In genomic region chr11:109593200-109593981, GRCm38 (mm10) we compare ENCODE assay signal across 10 mouse cellular contexts. TPM values are rescaled to one million over a fixed set of nuclear protein-coding genes. Genes with fewer than 3 reads are reported as not detected.
A peak's percentile ranks its signal among the peaks of the same experiment; 100 is the strongest.
DNase-seq lines count a peak whose midpoint lies in the region; ATAC-seq and TF ChIP-seq lines count a peak whose summit lies in the region.
"Had no signal": no experiment of that assay in that cellular context is flagged by ENCODE, and none has a peak within 500 bp of the region (broad histone marks: within the 10 kb centered on the region; RNA-seq: fewer than 3 reads in every experiment).

No protein-coding gene starts in this region.

- H3K4me1 ChIP-seq in heart, embryonic 14.5 days (ENCODE audit: control insufficient read depth in 2 of 2, insufficient read depth in 2 of 2, low read length in 2 of 2) = peaks cover 5 to 14% of the 10 kb centered on the region in 2 experiments
- H3K4me1 ChIP-seq in intestine, embryonic 14.5 days (replicated peaks; ENCODE audit: control insufficient read depth, insufficient read depth, low read length) = peaks cover 12% of the 10 kb centered on the region
- no peaks in the 10 kb centered on the region; the same call in 1 of the 2 replicates for H3K4me1 ChIP-seq in limb, embryonic 14.5 days (ENCODE audit: control insufficient read depth, insufficient read depth, low read length)
- no peaks in the 10 kb centered on the region for H3K4me1 ChIP-seq in forebrain, embryonic 15.5 days

- no peak overlapping the region for H3K9ac ChIP-seq in heart, embryonic 14.5 days (ENCODE audit: low read length)
- no peak overlapping the region for H3K9ac ChIP-seq in intestine, embryonic 14.5 days (ENCODE audit: low read length)
- no peak overlapping the region for H3K9ac ChIP-seq in limb, embryonic 14.5 days (ENCODE audit: low read depth, low read length, severe bottlenecking)
- no peak overlapping the region for H3K9ac ChIP-seq in forebrain, embryonic 15.5 days (replicated peaks)

- no peaks in the 10 kb centered on the region for H3K27me3 ChIP-seq in heart, embryonic 14.5 days (ENCODE audit: control insufficient read depth, insufficient read depth, low read length)
- H3K27me3 ChIP-seq in intestine, embryonic 14.5 days (replicated peaks; ENCODE audit: control insufficient read depth, insufficient read depth, low read length) = no peaks in the 10 kb centered on the region
- H3K27me3 ChIP-seq in limb, embryonic 14.5 days (ENCODE audit: control insufficient read depth, insufficient read depth, low read length) = no peaks in the 10 kb centered on the region
- no peaks in the 10 kb centered on the region for H3K27me3 ChIP-seq in forebrain, embryonic 15.5 days

- peak; percentile 41; the same call in 1 of the 2 replicates for ATAC-seq in heart, embryonic 14.5 days (ENCODE audit: insufficient number of reproducible peaks, insufficient read depth, low FRiP score, low read depth)
- peak; percentile 57; the same call in 1 of the 2 replicates for ATAC-seq in intestine, embryonic 14.5 days (replicated peaks; ENCODE audit: low FRiP score, low TSS enrichment, low read depth)
- peak; percentile 39; the same call in 1 of the 2 replicates for ATAC-seq in limb, embryonic 14.5 days (ENCODE audit: low FRiP score, low read depth)
- no peak for ATAC-seq in forebrain, embryonic 15.5 days (replicated peaks)
- ATAC-seq: CD4-positive, CD25-positive, alpha-beta regulatory T cell, adult 4 months had no signal

- H3K4me2 ChIP-seq in heart, embryonic 14.5 days (ENCODE audit: low read length) = no peak overlapping the region
- no peak overlapping the region for H3K4me2 ChIP-seq in intestine, embryonic 14.5 days (ENCODE audit: low read length)
- H3K4me2 ChIP-seq in limb, embryonic 14.5 days (replicated peaks; ENCODE audit: low read depth, low read length, severe bottlenecking) = no peak overlapping the region
- H3K4me2 ChIP-seq in forebrain, embryonic 15.5 days (replicated peaks) = no peak overlapping the region

- no peak for TF ChIP-seq POLR2A in limb, embryonic 14.5 days (IDR thresholded peaks at IDR 0.05; ENCODE audit: borderline replicate concordance, extremely low read depth, insufficient read depth, insufficient read length)

- no peaks in the 10 kb centered on the region for H3K9me3 ChIP-seq in heart, embryonic 14.5 days (ENCODE audit: control insufficient read depth, low read length)
- H3K9me3 ChIP-seq in intestine, embryonic 14.5 days (ENCODE audit: control insufficient read depth, low read length) = no peaks in the 10 kb centered on the region
- no peaks in the 10 kb centered on the region for H3K9me3 ChIP-seq in limb, embryonic 14.5 days (ENCODE audit: control insufficient read depth, low read length)
- H3K9me3 ChIP-seq in forebrain, embryonic 15.5 days = no peaks in the 10 kb centered on the region

- peak overlapping the region; percentile 43 to 55 for H3K27ac ChIP-seq in heart, embryonic 14.5 days (replicated peaks in 1 of 2; ENCODE audit: control insufficient read depth in 1 of 2, insufficient read depth in 1 of 2, low read depth in 2 of 2, low read length in 2 of 2)
- H3K27ac ChIP-seq in intestine, embryonic 14.5 days (ENCODE audit: low read depth) = peak overlapping the region; percentile 74
- peak overlapping the region; percentile 69; the same call in 1 of the 2 replicates for H3K27ac ChIP-seq in limb, embryonic 14.5 days (replicated peaks; ENCODE audit: low read depth, low read length)
- no peak overlapping the region for H3K27ac ChIP-seq in forebrain, embryonic 15.5 days (replicated peaks)

- H3K4me3 ChIP-seq in heart, embryonic 14.5 days (ENCODE audit: control insufficient read depth in 1 of 2, insufficient read depth in 1 of 2, low read depth in 1 of 2, low read length in 2 of 2) = no peak overlapping the region
- H3K4me3 ChIP-seq in intestine, embryonic 14.5 days (ENCODE audit: low read depth, low read length) = no peak overlapping the region
- H3K4me3 ChIP-seq in limb, embryonic 14.5 days (replicated peaks; ENCODE audit: low read length) = no peak overlapping the region
- H3K4me3 ChIP-seq in forebrain, embryonic 15.5 days = no peak overlapping the region

- DNase-seq in heart, postnatal 4 days = no peak
- peak; percentile 73 for DNase-seq in NIH3T3 (ENCODE audit: low read depth)
- DNase-seq in intestine, embryonic 14.5 days (ENCODE audit: low spot score) = peak; percentile 62
- peak; percentile 44 for DNase-seq in limb, embryonic 14.5 days (ENCODE audit: low spot score)
- DNase-seq in gastrocnemius, postnatal 14 days = no peak
- no peak for DNase-seq in layer of hippocampus, adult 8-10 months (ENCODE audit: low spot score in 2 of 2)
- DNase-seq: heart, postnatal 10 days had no signal

- intact Hi-C loops in gastrocnemius, postnatal 14 days (cut with DNase I; ENCODE audit: low total_unique reads) = no loop called here

- WGBS in heart, embryonic 14.5 days = 43% methylated on average over 6 of the region's 6 CpGs
- WGBS in intestine, embryonic 14.5 days = 19% methylated on average over 6 of the region's 6 CpGs
- WGBS in limb, embryonic 14.5 days = 16% methylated on average over 6 of the region's 6 CpGs
- 85% methylated on average over 6 of the region's 6 CpGs for WGBS in forebrain, embryonic 15.5 days

- peaks cover 43% of the 10 kb centered on the region for H3K36me3 ChIP-seq in heart, embryonic 14.5 days (ENCODE audit: control insufficient read depth, insufficient read depth, low read length)
- peaks cover 15% of the 10 kb centered on the region for H3K36me3 ChIP-seq in intestine, embryonic 14.5 days (ENCODE audit: control insufficient read depth, insufficient read depth, low read length)
- H3K36me3 ChIP-seq in limb, embryonic 14.5 days (ENCODE audit: control insufficient read depth, insufficient read depth, low read length) = peaks cover 20% of the 10 kb centered on the region; the same call in 1 of the 2 replicates
- no peaks in the 10 kb centered on the region for H3K36me3 ChIP-seq in forebrain, embryonic 15.5 days

RNA-seq across cellular contexts. Expression of gene Wipi1, which starts 18.4 kb away (rescaled TPM):
- 31.5 and 32.3 TPM in 2 replicates for polyA plus RNA-seq in heart, embryonic 14.5 days (2014; fragmentation: Nextera tagmentation; extraction: Ambion mirVana)
- 10 to 100 TPM; 85.0 to 86.1 TPM for total RNA-seq in heart, postnatal 4 days (2021)
- 18.0 and 18.2 TPM in 2 replicates for polyA plus RNA-seq in intestine, embryonic 14.5 days (2014; fragmentation: Nextera tagmentation; extraction: Ambion mirVana)
- 37.5 and 38.1 TPM in 2 replicates for polyA plus RNA-seq in limb, embryonic 14.5 days (2012; rRNA removed)
- 36.9 and 37.9 TPM in 2 replicates for polyA plus RNA-seq in limb, embryonic 14.5 days (2014; fragmentation: Nextera tagmentation; extraction: Ambion mirVana)
- polyA plus RNA-seq in forebrain, embryonic 15.5 days (2015; fragmentation: Nextera tagmentation; extraction: Ambion mirVana) = 12.1 and 13.0 TPM in 2 replicates
- total RNA-seq in gastrocnemius, postnatal 14 days (2021) = 10 to 100 TPM; 59.7 to 62.2 TPM
- 10 to 100 TPM; 22.9 to 25.6 (median 23.6) TPM for total RNA-seq in layer of hippocampus, adult 8-10 months (2022)
- polyA plus RNA-seq: CD4-positive, CD25-positive, alpha-beta regulatory T cell, adult 4 months had no signal

RNA-seq across cellular contexts. Expression of gene Prkar1a, which starts 55.8 kb away (rescaled TPM):
- polyA plus RNA-seq in heart, embryonic 14.5 days (2014; fragmentation: Nextera tagmentation; extraction: Ambion mirVana) = 492 and 510 TPM in 2 replicates
- 100 to 1,000 TPM; 629 to 659 TPM for total RNA-seq in heart, postnatal 4 days (2021)
- 328 and 365 TPM in 2 replicates for polyA plus RNA-seq in intestine, embryonic 14.5 days (2014; fragmentation: Nextera tagmentation; extraction: Ambion mirVana)
- 194 and 204 TPM in 2 replicates for polyA plus RNA-seq in limb, embryonic 14.5 days (2012; rRNA removed)
- polyA plus RNA-seq in limb, embryonic 14.5 days (2014; fragmentation: Nextera tagmentation; extraction: Ambion mirVana) = 359 and 369 TPM in 2 replicates
- polyA plus RNA-seq in forebrain, embryonic 15.5 days (2015; fragmentation: Nextera tagmentation; extraction: Ambion mirVana) = 472 and 496 TPM in 2 replicates
- 100 to 1,000 TPM; 172 to 199 TPM for total RNA-seq in gastrocnemius, postnatal 14 days (2021)
- 100 to 1,000 TPM; 539 to 574 (median 549) TPM for total RNA-seq in layer of hippocampus, adult 8-10 months (2022)

Comparison
In these comparisons a context has a peak if more than half of its experiments do, and no peak if none do; other contexts are left out.
1. DNase-seq: peak in NIH3T3 (single experiment), intestine, embryonic 14.5 days (single experiment) and limb, embryonic 14.5 days (single experiment); none in heart, postnatal 4 days (single experiment), gastrocnemius, postnatal 14 days (single experiment) and layer of hippocampus, adult 8-10 months (0 of 2).